Mouse (Mus musculus) naive thymus-derived CD4-positive, alpha-beta T cell, adult 2 months (primary cell): ENCODE results near the gene Sult1b1.
"Not testable (repeated sequence)": the region's sequence is repeated elsewhere in the genome, so short reads cannot be mapped to it uniquely, and the experiment has no call there.

Experiments used
- DNase-seq: peaks from one replicate; pipeline ENCODE4 v3.0.0-alpha.2; 2011; ENCODE audit warnings: low read depth

Sult1b1 gene

GRCm38 (mm10) chr5:87538111-87538510, at the start of gene Sult1b1:
TSS of gene Sult1b1 (minus strand) at chr5:87538195.
- no peak for DNase-seq

- no peak for DNase-seq
Measured at GRCm38 (mm10) chr5:87580389-87580788, 42.4 kb upstream of the Sult1b1 start.

GRCm38 (mm10) chr5:87574174-87574573, 36.2 kb upstream of the Sult1b1 start:
- DNase-seq = no peak

- no peak for DNase-seq
Measured at GRCm38 (mm10) chr5:87573490-87573889, 35.5 kb upstream of the Sult1b1 start.

GRCm38 (mm10) chr5:87572781-87573180, 34.8 kb upstream of the Sult1b1 start:
- no peak for DNase-seq

- no peak for DNase-seq
Measured at GRCm38 (mm10) chr5:87568845-87569244, 30.9 kb upstream of the Sult1b1 start, which contains the start of gene Sult1d1. TSS of gene Sult1d1 (minus strand) at chr5:87569027.

- DNase-seq = no peak
Measured at GRCm38 (mm10) chr5:87567306-87567705, 29.3 kb upstream of the Sult1b1 start.

- no peak for DNase-seq
Measured at GRCm38 (mm10) chr5:87562966-87563365, 25.0 kb upstream of the Sult1b1 start.

GRCm38 (mm10) chr5:87562526-87562925, 24.5 kb upstream of the Sult1b1 start:
- DNase-seq = no peak

- no peak for DNase-seq
Measured at GRCm38 (mm10) chr5:87560145-87560544, 22.1 kb upstream of the Sult1b1 start.

GRCm38 (mm10) chr5:87550935-87551334, 12.9 kb upstream of the Sult1b1 start:
- DNase-seq = no peak

- DNase-seq = no peak
Measured at GRCm38 (mm10) chr5:87535994-87536644, 1.9 kb downstream of the Sult1b1 start.

- no peak for DNase-seq
Measured at GRCm38 (mm10) chr5:87532288-87532687, 5.7 kb downstream of the Sult1b1 start.

- not testable (repeated sequence) for DNase-seq
Measured at GRCm38 (mm10) chr5:87523561-87523960, 14.4 kb downstream of the Sult1b1 start.

GRCm38 (mm10) chr5:87505776-87506458, 32.1 kb downstream of the Sult1b1 start:
- no peak for DNase-seq

- no peak for DNase-seq
Measured at GRCm38 (mm10) chr5:87502687-87503086, 35.3 kb downstream of the Sult1b1 start.

GRCm38 (mm10) chr5:87499341-87499740, 38.7 kb downstream of the Sult1b1 start:
- no peak for DNase-seq

GRCm38 (mm10) chr5:87498936-87499335, 39.1 kb downstream of the Sult1b1 start:
- no peak for DNase-seq

GRCm38 (mm10) chr5:87490771-87491170, 47.2 kb downstream of the Sult1b1 start, which contains the start of gene Ugt2a1:
TSS of gene Ugt2a1 (minus strand) at chr5:87490871.
- DNase-seq = no peak

- not testable (repeated sequence) for DNase-seq
Measured at GRCm38 (mm10) chr5:87486706-87487105, 51.3 kb downstream of the Sult1b1 start, which contains the start of gene Gm43638. TSS of gene Gm43638 (minus strand) at chr5:87486806.

- no peak for DNase-seq
Measured at GRCm38 (mm10) chr5:87482160-87482559, 55.8 kb downstream of the Sult1b1 start, which contains the start of gene Ugt2a2. TSS of gene Ugt2a2 (minus strand) at chr5:87482260.
